Mouse (Mus musculus): ENCODE results near the gene Wee1.

The Wee1 gene

DNA sequence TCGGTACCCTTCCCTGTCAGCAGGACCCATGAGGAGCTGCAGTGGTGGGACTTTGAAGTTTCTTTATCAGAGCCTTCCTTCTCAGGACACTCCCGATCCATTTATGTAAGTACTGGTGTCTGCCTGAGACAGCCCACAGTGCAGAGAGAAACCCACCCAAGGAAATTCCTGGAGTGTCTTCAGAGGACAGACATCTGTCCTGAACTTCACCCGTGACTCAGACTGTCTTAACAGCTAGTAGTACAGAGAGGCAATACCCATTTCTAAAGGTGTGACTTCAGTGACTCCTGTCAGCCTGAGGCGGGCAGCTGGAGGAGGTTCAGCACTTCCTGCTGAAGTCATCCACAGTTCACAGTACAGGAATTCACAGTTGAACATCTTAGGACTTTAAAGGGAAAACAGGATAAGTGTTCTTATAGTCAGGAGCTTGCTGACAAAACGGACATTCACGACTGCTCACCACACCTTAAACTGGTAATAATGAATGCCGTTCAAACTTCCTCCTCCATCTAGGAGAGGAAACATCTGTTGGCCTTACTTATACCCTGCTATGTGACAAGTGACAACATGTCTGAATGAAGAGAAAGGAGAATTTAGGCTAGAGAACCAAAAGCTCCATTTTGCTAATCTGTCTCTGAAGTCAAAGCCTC lies 35.5 kb downstream of the Wee1 start:
- CTCF ChIA-PET, result interaction anchor here in 2 of 4 experiments (0.6 to 1.0 kb wide), 4 partner anchors 10 to 251 kb away, joined by 3 to 8 read pairs (median 4); no protein-coding TSS in a partner anchor
- POLR2A ChIA-PET, result interaction anchor here in 3 of 4 experiments (0.7 to 2.3 kb wide), 21 partner anchors 8 to 139 kb away, joined by 3 to 13 read pairs (median 5); partner anchors contain the start of genes Wee1 (in 2 of the 3), Ipo7 (in 1 of the 3) and Zfp143 (in 1 of the 3)

DNA sequence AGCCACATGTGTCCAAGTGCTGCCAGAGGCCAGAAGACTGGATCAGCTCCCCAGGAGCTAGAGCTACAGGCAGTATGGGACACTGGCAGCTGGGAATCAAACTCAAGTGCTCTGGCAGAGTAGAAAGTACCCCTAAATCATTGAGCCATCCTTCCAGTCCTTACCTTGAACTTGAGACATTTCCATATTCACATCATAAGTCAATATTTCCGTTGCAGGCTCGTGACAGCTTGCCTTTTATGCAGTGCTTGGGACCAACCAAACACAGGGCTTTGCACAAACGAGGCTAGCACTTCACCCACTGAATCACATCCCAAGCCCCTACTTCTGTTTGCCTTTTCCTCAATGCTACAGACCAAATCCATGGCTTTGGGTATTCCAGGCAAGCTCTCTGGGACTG lies 36.2 kb downstream of the Wee1 start:
- ChIA-PET POLR2A (interaction anchor here in 3 of 4 experiments (0.8 to 2.3 kb wide), 15 partner anchors 9 to 140 kb away, joined by 3 to 13 read pairs (median 5); partner anchors contain the start of genes Wee1 (in 2 of the 3), Ipo7 (in 1 of the 3) and Zfp143 (in 1 of the 3)), CTCF (interaction anchor here in 2 of 4 experiments (0.6 to 1.0 kb wide), 2 partner anchors 10 to 251 kb away, joined by 3 to 8 read pairs; no protein-coding TSS in a partner anchor)

DNA sequence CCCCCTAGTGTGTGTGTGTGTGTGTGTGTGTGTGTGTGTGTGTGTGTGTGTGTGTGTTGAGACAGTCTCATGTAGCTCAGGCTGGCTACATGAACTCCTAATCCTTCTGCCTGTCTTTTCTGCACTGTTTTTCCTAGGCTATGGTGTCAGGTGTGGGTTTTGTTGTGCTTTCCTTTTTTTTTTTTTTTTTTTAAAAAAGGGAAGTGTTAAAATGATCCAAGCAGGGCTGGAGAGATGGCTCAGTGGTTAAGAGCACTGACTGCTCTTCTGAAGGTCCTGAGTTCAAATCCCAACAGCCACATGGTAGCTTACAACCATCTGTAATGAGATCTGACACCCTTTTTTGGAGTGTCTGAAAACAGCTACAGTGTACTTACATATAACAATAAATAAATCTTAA lies 38.3 kb downstream of the Wee1 start:
- ChIA-PET CTCF (interaction anchor here in 1 of 4 experiments (0.7 kb wide), 1 partner anchor 88 kb away, joined by 5 read pairs; no protein-coding TSS in a partner anchor), POLR2A (interaction anchor here in 1 of 4 experiments (0.7 to 5.4 kb wide), 2 partner anchors 98 to 224 kb away, joined by 3 to 42 read pairs; partner anchors contain the start of gene Zfp143)

- ChIA-PET CTCF (interaction anchor here (0.6 to 0.7 kb wide), 9 partner anchors 13 to 508 kb away, joined by 3 to 10 read pairs (median 4); no protein-coding TSS in a partner anchor), POLR2A (interaction anchor here in 3 of 4 experiments (0.7 to 5.4 kb wide), 7 partner anchors 15 to 470 kb away, joined by 3 to 42 read pairs (median 3); partner anchors contain the start of gene Zfp143 (in 1 of the 3))
Observed at GRCm38 (mm10) chr7:110160601-110161000, 38.8 kb downstream of the Wee1 start.

GRCm38 (mm10) chr7:110163024-110163423 lies 41.2 kb downstream of the Wee1 start:
- POLR2A ChIA-PET, result interaction anchor here in 3 of 4 experiments (0.6 to 5.4 kb wide), 20 partner anchors 15 to 467 kb away, joined by 3 to 85 read pairs (median 6); partner anchors contain the start of genes Wee1 (in 3 of the 3), Tmem41b (in 2 of the 3) and Zfp143 (in 2 of the 3)
- CTCF ChIA-PET, result interaction anchor here in 3 of 4 experiments (0.5 to 1.4 kb wide), 9 partner anchors 15 to 715 kb away, joined by 3 to 5 read pairs (median 3); partner anchors contain the start of gene Tmem41b (in 1 of the 3)

- POLR2A ChIA-PET, result interaction anchor here (0.5 to 5.4 kb wide), 106 partner anchors 8 to 895 kb away, joined by 3 to 85 read pairs (median 5); partner anchors contain the start of genes Tmem41b (in 3 of the 4), Wee1 (in 3 of the 4), Zfp143 (in 3 of the 4) and Akip1 (in 2 of the 4)
- CTCF ChIA-PET, result interaction anchor here (0.5 to 2.3 kb wide), 50 partner anchors 10 to 1709 kb away, joined by 3 to 14 read pairs (median 4); partner anchors contain the start of gene Adm (in 1 of the 4)
Observed at GRCm38 (mm10) chr7:110164103-110164681, 42.3 kb downstream of the Wee1 start.

DNA sequence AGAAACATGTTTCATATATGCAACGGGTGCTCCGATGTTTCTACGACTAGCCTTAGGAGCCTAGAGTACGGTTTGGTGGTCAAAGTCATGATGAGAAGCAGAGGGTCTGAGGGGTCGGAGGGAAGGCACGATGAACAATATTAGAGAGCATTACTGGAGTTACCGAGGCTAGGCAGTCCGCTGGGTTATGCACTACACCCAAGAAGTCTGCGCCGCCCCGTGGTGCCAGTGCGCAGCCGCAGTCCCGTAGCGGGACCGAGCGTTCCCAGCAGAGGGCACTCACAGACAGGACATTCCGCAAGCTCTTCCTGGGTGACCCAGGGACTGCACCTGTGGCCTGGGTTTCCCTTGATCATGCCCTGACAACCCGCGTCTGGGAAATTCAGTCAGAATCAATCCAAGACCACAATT lies 42.9 kb downstream of the Wee1 start:
- CTCF ChIA-PET, result interaction anchor here (0.6 to 2.3 kb wide), 43 partner anchors 10 to 474 kb away, joined by 3 to 14 read pairs (median 4); partner anchors contain the start of gene Adm (in 1 of the 4)

DNA sequence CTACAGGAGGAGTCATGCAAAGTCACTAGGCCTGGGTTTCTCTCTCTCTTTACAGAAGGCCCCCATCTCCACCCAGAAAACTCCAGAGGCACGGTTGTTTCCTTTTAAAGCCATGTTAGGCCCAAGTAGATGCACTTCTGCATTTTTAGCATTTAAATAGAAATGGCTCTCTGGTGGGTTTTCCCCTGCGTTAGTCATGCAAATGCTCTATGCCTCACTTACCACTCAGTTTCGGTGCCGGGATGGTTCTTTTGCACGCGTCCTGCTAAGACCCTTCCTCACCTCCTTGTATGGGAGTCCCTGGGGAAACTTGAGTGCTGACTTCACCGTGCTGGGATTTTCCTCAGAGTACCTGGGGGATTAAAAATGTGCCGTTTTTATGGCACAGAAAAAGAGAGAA lies 44.4 kb downstream of the Wee1 start:
- POLR2A ChIA-PET, result interaction anchor here in 2 of 4 experiments (1.1 to 3.2 kb wide), 4 partner anchors 15 to 462 kb away, joined by 3 to 24 read pairs (median 12); partner anchors contain the start of gene Tmem41b (in 1 of the 2)

More for the DNA sequence above, 42.9 kb downstream of the Wee1 start:
- POLR2A ChIA-PET, result interaction anchor here (0.5 to 5.4 kb wide), 95 partner anchors 8 to 894 kb away, joined by 3 to 85 read pairs (median 5); partner anchors contain the start of genes Tmem41b (in 3 of the 4), Wee1 (in 3 of the 4), Akip1 (in 2 of the 4) and Rpl27a (in 2 of the 4)

GRCm38 (mm10) chr7:110179208-110179607 lies 57.4 kb downstream of the Wee1 start:
- POLR2A ChIA-PET, result interaction anchor here in 2 of 4 experiments (0.7 to 1.9 kb wide), 21 partner anchors 8 to 849 kb away, joined by 3 to 10 read pairs (median 4); partner anchors contain the start of genes Ctr9 (in 1 of the 2), Wee1 (in 1 of the 2) and Zfp143 (in 1 of the 2)
- CTCF ChIA-PET, result interaction anchor here in 3 of 4 experiments (0.6 to 1.2 kb wide), 3 partner anchors 10 to 95 kb away, joined by 3 to 7 read pairs (median 4); no protein-coding TSS in a partner anchor

More for the DNA sequence above, 44.4 kb downstream of the Wee1 start:
- CTCF ChIA-PET, result no interaction called here

GRCm38 (mm10) chr7:110180613-110181012 lies 58.8 kb downstream of the Wee1 start:
- CTCF ChIA-PET, result interaction anchor here in 3 of 4 experiments (0.6 to 2.2 kb wide), 6 partner anchors 9 to 112 kb away, joined by 3 to 14 read pairs (median 3); no protein-coding TSS in a partner anchor
- POLR2A ChIA-PET, result interaction anchor here (0.5 to 2.9 kb wide), 38 partner anchors 9 to 848 kb away, joined by 3 to 24 read pairs (median 4); partner anchors contain the start of genes Zfp143 (in 2 of the 4), Ctr9 (in 1 of the 4), Tmem41b (in 1 of the 4) and Wee1 (in 1 of the 4)

DNA sequence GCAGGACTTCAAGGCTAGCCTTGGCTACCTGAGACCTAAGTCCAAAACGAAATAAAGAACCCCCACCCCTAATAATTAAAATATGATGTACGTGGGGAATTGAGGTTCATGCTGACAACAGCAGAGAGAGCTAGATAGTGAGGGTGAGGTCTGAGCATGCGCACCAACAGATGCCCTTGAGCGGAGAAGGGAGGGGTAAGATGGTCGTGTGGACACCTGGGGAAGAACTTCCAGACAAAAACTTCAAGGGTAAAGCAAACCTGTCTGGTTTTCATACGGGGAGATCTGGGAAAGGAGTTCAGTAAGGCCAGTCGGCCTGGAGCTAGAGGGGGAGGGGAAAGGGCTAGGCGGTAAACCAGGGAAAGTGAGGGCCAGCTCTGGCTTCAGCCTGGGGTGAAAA lies 59.6 kb downstream of the Wee1 start:
- ChIA-PET POLR2A (interaction anchor here (0.5 to 2.9 kb wide), 50 partner anchors 8 to 847 kb away, joined by 3 to 24 read pairs (median 4); partner anchors contain the start of genes Zfp143 (in 2 of the 4), Ctr9 (in 1 of the 4), Ipo7 (in 1 of the 4) and Rpl27a (in 1 of the 4)), CTCF (interaction anchor here in 3 of 4 experiments (0.7 to 2.2 kb wide), 10 partner anchors 9 to 1794 kb away, joined by 3 to 14 read pairs (median 3); no protein-coding TSS in a partner anchor)

DNA sequence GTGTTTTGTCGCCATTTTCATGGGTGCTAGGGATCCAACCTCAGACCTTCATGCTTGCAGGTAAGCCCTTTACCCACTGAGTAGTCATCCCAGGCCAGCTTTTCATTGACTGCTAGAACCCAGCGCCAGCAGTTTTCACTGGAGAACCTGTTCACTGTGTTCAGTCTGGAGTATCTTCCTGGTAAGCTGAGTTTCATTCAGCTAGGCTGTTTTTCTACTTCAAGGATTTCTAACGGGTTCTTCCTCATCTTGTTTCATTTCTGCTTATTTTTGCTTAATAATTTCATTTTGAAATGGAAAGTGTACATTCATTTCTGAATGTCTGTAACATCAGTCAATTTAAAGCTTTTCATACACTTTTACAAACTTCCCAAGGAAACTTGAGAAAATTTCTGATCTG lies 62.8 kb downstream of the Wee1 start:
- POLR2A ChIA-PET, result interaction anchor here in 2 of 4 experiments (1.0 to 1.1 kb wide), 3 partner anchors 18 to 452 kb away, joined by 3 read pairs; partner anchors contain the start of gene Wee1 (in 1 of the 2)
- CTCF ChIA-PET, result interaction anchor here in 1 of 4 experiments (1.2 kb wide), 1 partner anchor 20 kb away, joined by 3 read pairs; no protein-coding TSS in a partner anchor

- ChIA-PET CTCF (interaction anchor here (0.6 to 1.5 kb wide), 8 partner anchors 8 to 549 kb away, joined by 3 to 8 read pairs (median 4); no protein-coding TSS in a partner anchor), POLR2A (interaction anchor here in 3 of 4 experiments (0.5 to 3.5 kb wide), 44 partner anchors 8 to 733 kb away, joined by 3 to 25 read pairs (median 4); partner anchors contain the start of genes Sbf2 (in 2 of the 3), Wee1 (in 2 of the 3), Zfp143 (in 2 of the 3) and Adm (in 1 of the 3))
Observed at GRCm38 (mm10) chr7:110189951-110190350, 68.1 kb downstream of the Wee1 start.

All from embryonic stem cell, embryonic (primary cell).